Mouse (Mus musculus): Measurements from ENCODE around the gene Zfp612.

The Zfp612 gene

GRCm38 (mm10) chr8:110134236-110134635 lies 54.7 kb downstream of the Zfp612 start:
- DNase-seq (ENCODE audit: low read depth) = no peak

- DNase-seq (ENCODE audit: low read depth) = no peak
These were observed 56.0 kb downstream of the Zfp612 start for GRCm38 (mm10) chr8:110135515-110135914.

DNA sequence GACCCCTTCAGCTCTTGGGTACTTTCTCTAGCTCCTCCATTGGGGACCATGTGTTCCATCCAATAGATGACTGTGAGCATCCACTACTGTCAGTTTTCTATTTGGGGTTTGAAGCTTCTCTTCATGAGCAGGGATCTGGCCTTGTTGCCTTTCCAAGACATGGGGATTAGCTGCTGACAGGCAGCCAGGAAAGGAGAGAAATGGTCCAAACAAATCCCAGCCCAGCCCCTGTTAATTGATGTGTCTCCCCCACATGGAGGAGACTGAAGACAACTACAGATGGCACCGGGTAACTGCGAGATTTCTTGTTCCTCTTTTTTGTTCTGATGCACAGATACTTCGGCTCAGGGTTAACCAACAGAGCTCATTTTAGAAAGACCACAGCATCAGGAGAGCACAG lies 60.6 kb downstream of the Zfp612 start:
- no peak for DNase-seq (ENCODE audit: low read depth)

GRCm38 (mm10) chr8:110140770-110141169 lies 61.2 kb downstream of the Zfp612 start:
- no peak for DNase-seq (ENCODE audit: low read depth)

All from naive thymus-derived CD4-positive, alpha-beta T cell, adult 2 months (primary cell).